Comparison of ENCODE assay signal across 9 mouse cellular contexts in the genomic region with DNA sequence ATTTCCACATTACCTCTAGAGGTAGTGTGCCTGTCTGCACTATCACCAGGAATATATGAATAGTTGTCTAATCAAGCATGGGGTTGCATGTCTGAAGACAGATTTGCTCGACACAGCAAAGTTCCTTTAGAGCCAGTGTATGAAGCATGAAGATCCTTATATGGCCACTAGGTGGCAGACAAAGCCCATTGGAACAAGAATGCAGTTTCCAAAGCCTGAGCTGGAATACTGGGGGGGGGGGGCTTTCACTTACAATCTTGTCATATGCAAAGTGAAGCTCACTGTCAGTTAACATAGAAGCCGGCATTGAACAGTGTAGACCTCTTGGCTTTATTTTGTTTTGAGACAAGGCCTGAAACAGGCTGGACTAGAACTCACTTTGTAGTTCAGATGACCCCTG. TPM values are rescaled to one million over a fixed set of nuclear protein-coding genes. Genes with fewer than 3 reads are reported as not detected.
DNase-seq lines count a peak whose midpoint lies in the region; ATAC-seq lines count a peak whose summit lies in the region.
"Had no signal": no experiment of that assay in that cellular context is flagged by ENCODE, and none has a peak within 500 bp of the region (broad histone marks: within the 10 kb centered on the region; RNA-seq: fewer than 3 reads in every experiment).

No protein-coding gene starts in this region.

- H3K27ac ChIP-seq in hindbrain, embryonic 10.5 days: no peak overlapping the region
- H3K27ac ChIP-seq in hindbrain, embryonic 13.5 days: no peak overlapping the region
- H3K27ac ChIP-seq in heart, embryonic 15.5 days: peak overlapping the region; percentile 78
- no peak overlapping the region for H3K27ac ChIP-seq in midbrain, embryonic 13.5 days
- H3K27ac ChIP-seq: limb, embryonic 13.5 days had no signal

- WGBS in hindbrain, embryonic 10.5 days: 5% methylated on average over 2 of the region's 2 CpGs
- 0% methylated on average over 2 of the region's 2 CpGs for WGBS in hindbrain, embryonic 13.5 days
- 3% methylated on average over 2 of the region's 2 CpGs for WGBS in heart, embryonic 15.5 days
- 1% methylated on average over 2 of the region's 2 CpGs for WGBS in midbrain, embryonic 13.5 days

- no peaks in the 10 kb centered on the region for H3K9me3 ChIP-seq in hindbrain, embryonic 10.5 days
- no peaks in the 10 kb centered on the region for H3K9me3 ChIP-seq in hindbrain, embryonic 13.5 days
- H3K9me3 ChIP-seq in heart, embryonic 15.5 days (replicated peaks): no peaks in the 10 kb centered on the region
- no peaks in the 10 kb centered on the region for H3K9me3 ChIP-seq in midbrain, embryonic 13.5 days
- H3K9me3 ChIP-seq: limb, embryonic 13.5 days had no signal

- ATAC-seq in hindbrain, embryonic 13.5 days (ENCODE audit: low FRiP score): no peak
- ATAC-seq in heart, embryonic 15.5 days (replicated peaks; ENCODE audit: insufficient number of reproducible peaks, insufficient read depth, low FRiP score, low read depth): no peak
- peak; percentile 62; the same call in 1 of the 2 replicates for ATAC-seq in midbrain, embryonic 13.5 days

- no peaks in the 10 kb centered on the region for H3K36me3 ChIP-seq in hindbrain, embryonic 10.5 days
- H3K36me3 ChIP-seq in hindbrain, embryonic 13.5 days: no peaks in the 10 kb centered on the region
- H3K36me3 ChIP-seq in heart, embryonic 15.5 days: no peaks in the 10 kb centered on the region
- H3K36me3 ChIP-seq in midbrain, embryonic 13.5 days: no peaks in the 10 kb centered on the region
- H3K36me3 ChIP-seq: limb, embryonic 13.5 days had no signal

- no peak overlapping the region for H3K4me3 ChIP-seq in hindbrain, embryonic 10.5 days
- no peak overlapping the region for H3K4me3 ChIP-seq in hindbrain, embryonic 13.5 days
- peak overlapping the region; percentile 47 for H3K4me3 ChIP-seq in heart, embryonic 15.5 days
- no peak overlapping the region for H3K4me3 ChIP-seq in midbrain, embryonic 13.5 days (replicated peaks)
- H3K4me3 ChIP-seq: limb, embryonic 13.5 days had no signal

- no peak overlapping the region for H3K9ac ChIP-seq in hindbrain, embryonic 13.5 days
- peak overlapping the region; percentile 54 for H3K9ac ChIP-seq in heart, embryonic 15.5 days
- no peak overlapping the region for H3K9ac ChIP-seq in midbrain, embryonic 13.5 days (replicated peaks)
- H3K9ac ChIP-seq: limb, embryonic 13.5 days had no signal

- H3K27me3 ChIP-seq in hindbrain, embryonic 10.5 days (ENCODE audit: insufficient read depth, poor library complexity, severe bottlenecking): no peaks in the 10 kb centered on the region
- H3K27me3 ChIP-seq in hindbrain, embryonic 13.5 days: peaks cover 14% of the 10 kb centered on the region; the same call in 1 of the 2 replicates
- no peaks in the 10 kb centered on the region for H3K27me3 ChIP-seq in heart, embryonic 15.5 days
- peaks cover 7% of the 10 kb centered on the region for H3K27me3 ChIP-seq in midbrain, embryonic 13.5 days

- peaks cover 12% of the 10 kb centered on the region for H3K4me1 ChIP-seq in hindbrain, embryonic 10.5 days (replicated peaks)
- peaks cover 5% of the 10 kb centered on the region; the same call in 1 of the 2 replicates for H3K4me1 ChIP-seq in hindbrain, embryonic 13.5 days (replicated peaks)
- peaks cover 14% of the 10 kb centered on the region for H3K4me1 ChIP-seq in heart, embryonic 15.5 days (replicated peaks)
- H3K4me1 ChIP-seq in midbrain, embryonic 13.5 days (replicated peaks): no peaks in the 10 kb centered on the region

- no peak overlapping the region for H3K4me2 ChIP-seq in hindbrain, embryonic 13.5 days
- H3K4me2 ChIP-seq in heart, embryonic 15.5 days: peak overlapping the region; percentile 63
- no peak overlapping the region for H3K4me2 ChIP-seq in midbrain, embryonic 13.5 days (replicated peaks)
- H3K4me2 ChIP-seq: limb, embryonic 13.5 days had no signal

- DNase-seq in hindbrain, embryonic 10.5 days (ENCODE audit: low spot score): peak; percentile 38
- DNase-seq in ES-CJ7 (ENCODE audit: low read depth, low spot score): peak; percentile 83
- peak; percentile 64 to 69 for DNase-seq in cerebellum, postnatal 14 days
- peak; percentile 51 to 69 for DNase-seq in layer of hippocampus, postnatal 14 days (ENCODE audit: low spot score in 2 of 2)
- DNase-seq in thymus, postnatal 25 days: peak; percentile 43

RNA-seq across cellular contexts. Expression of gene Fam209, which starts 5.5 kb away (rescaled TPM):
- 0.25 TPM in 1 of 2 replicates, not detected in the other for polyA plus RNA-seq in hindbrain, embryonic 10.5 days (2016; fragmentation: Nextera tagmentation; extraction: Ambion mirVana)
- polyA plus RNA-seq in hindbrain, embryonic 13.5 days (2015; fragmentation: Nextera tagmentation; extraction: Ambion mirVana): 0.40 TPM in 1 of 2 replicates, not detected in the other
- polyA plus RNA-seq in heart, embryonic 15.5 days (2015; fragmentation: Nextera tagmentation; extraction: Ambion mirVana): 0.22 TPM in 1 of 2 replicates, not detected in the other
- under 1 TPM; 0.51 to 0.79 TPM for total RNA-seq in layer of hippocampus, postnatal 14 days (2021)
- 0.41 and 0.57 TPM in 2 replicates for polyA plus RNA-seq in midbrain, embryonic 13.5 days (2015; fragmentation: Nextera tagmentation; extraction: Ambion mirVana)

RNA-seq across cellular contexts. Expression of gene Gcnt7, which starts 19.5 kb away (rescaled TPM):
- 1.6 and 1.8 TPM in 2 replicates for polyA plus RNA-seq in hindbrain, embryonic 10.5 days (2016; fragmentation: Nextera tagmentation; extraction: Ambion mirVana)
- polyA plus RNA-seq in hindbrain, embryonic 13.5 days (2015; fragmentation: Nextera tagmentation; extraction: Ambion mirVana): 1.6 and 1.9 TPM in 2 replicates
- 0.71 and 0.79 TPM in 2 replicates for polyA plus RNA-seq in heart, embryonic 15.5 days (2015; fragmentation: Nextera tagmentation; extraction: Ambion mirVana)
- not detected for total RNA-seq in layer of hippocampus, postnatal 14 days (2021)
- 1.7 and 2.3 TPM in 2 replicates for polyA plus RNA-seq in midbrain, embryonic 13.5 days (2015; fragmentation: Nextera tagmentation; extraction: Ambion mirVana)

RNA-seq across cellular contexts. Expression of gene Rtf2, which starts 37.5 kb away (rescaled TPM):
- 89.3 and 98.1 TPM in 2 replicates for polyA plus RNA-seq in hindbrain, embryonic 10.5 days (2016; fragmentation: Nextera tagmentation; extraction: Ambion mirVana)
- 99.8 and 102 TPM in 2 replicates for polyA plus RNA-seq in hindbrain, embryonic 13.5 days (2015; fragmentation: Nextera tagmentation; extraction: Ambion mirVana)
- polyA plus RNA-seq in heart, embryonic 15.5 days (2015; fragmentation: Nextera tagmentation; extraction: Ambion mirVana): 44.5 and 52.2 TPM in 2 replicates
- 10 to 100 TPM; 63.3 to 63.6 TPM for total RNA-seq in layer of hippocampus, postnatal 14 days (2021)
- 94.2 and 96.8 TPM in 2 replicates for polyA plus RNA-seq in midbrain, embryonic 13.5 days (2015; fragmentation: Nextera tagmentation; extraction: Ambion mirVana)
